Mouse (Mus musculus) heart, postnatal 14 days (tissue): Measurements from ENCODE around the gene Tex46. TPM values are rescaled to one million over a fixed set of nuclear protein-coding genes. Genes with fewer than 3 reads are reported as not detected.

Experiments used
- DNase-seq, 2 experiments: peaks; one replicate each; pipeline ENCODE4 v3.0.0; 2021 to 2022
- intact Hi-C: fragments of 180-260 bp; cut with DNase I; formaldehyde crosslinking; loops from one replicate; pipeline ENCODE4 v1.15.1; 2025
- long read RNA-seq, 2 experiments: library from polyadenylated mRNA; stranded (forward); transcript quantifications; one replicate each; pipeline ENCODE4 v2.0.0; 2021
- total RNA-seq, 2 experiments: library from RNA; stranded (reverse); gene quantifications; 2 replicates each; pipeline ENCODE4 v1.2.3; 2021

Gene Tex46
- total RNA-seq = not detected
- long read RNA-seq, experiment 1 = 0 reads
- long read RNA-seq, experiment 2 = 0 reads

GRCm38 (mm10) chr4:136610387-136610856, at the start of gene Tex46:
Gene Tex46 (plus strand): TSS chr4:136610437.
- intact Hi-C loops = no loop called here
- no peak for DNase-seq

GRCm38 (mm10) chr4:136562755-136563154, 47.5 kb upstream of the Tex46 start:
- intact Hi-C loops = no loop called here
- DNase-seq = no peak

- intact Hi-C loops = loop anchor here (5.0 kb wide), 1 partner anchor 449 kb away; no protein-coding TSS in a partner anchor
- no peak for DNase-seq
Measured at GRCm38 (mm10) chr4:136568629-136569028, 41.6 kb upstream of the Tex46 start.

- intact Hi-C loops = loop anchor here (5.0 kb wide), 1 partner anchor 447 kb away; no protein-coding TSS in a partner anchor
- DNase-seq = no peak
Measured at GRCm38 (mm10) chr4:136569998-136570397, 40.2 kb upstream of the Tex46 start.

- intact Hi-C loops = no loop called here
- no peak for DNase-seq
Measured at GRCm38 (mm10) chr4:136581885-136582284, 28.4 kb upstream of the Tex46 start.

- intact Hi-C loops = no loop called here
- DNase-seq = no peak
Measured at GRCm38 (mm10) chr4:136587221-136587827, 22.9 kb upstream of the Tex46 start.

- intact Hi-C loops = no loop called here
Measured at GRCm38 (mm10) chr4:136588003-136588402, 22.2 kb upstream of the Tex46 start.

GRCm38 (mm10) chr4:136592111-136592510, 18.1 kb upstream of the Tex46 start:
- DNase-seq = no peak
- intact Hi-C loops = no loop called here

More at GRCm38 (mm10) chr4:136588003-136588402, 22.2 kb upstream of the Tex46 start:
- DNase-seq = no peak

GRCm38 (mm10) chr4:136594006-136594405, 16.2 kb upstream of the Tex46 start:
- intact Hi-C loops = no loop called here

GRCm38 (mm10) chr4:136595221-136595620, 15.0 kb upstream of the Tex46 start:
- DNase-seq = no peak
- intact Hi-C loops = no loop called here

More at GRCm38 (mm10) chr4:136594006-136594405, 16.2 kb upstream of the Tex46 start:
- no peak for DNase-seq

- no peak for DNase-seq
- intact Hi-C loops = no loop called here
Measured at GRCm38 (mm10) chr4:136598268-136598876, 11.9 kb upstream of the Tex46 start.

GRCm38 (mm10) chr4:136599869-136600268, 10.4 kb upstream of the Tex46 start:
- intact Hi-C loops = loop anchor here (5.0 to 10.0 kb wide), 2 partner anchors 143 to 545 kb away; partner anchors contain the start of gene Rpl11
- DNase-seq = no peak

GRCm38 (mm10) chr4:136600536-136600935, 9.7 kb upstream of the Tex46 start:
- DNase-seq = no peak
- intact Hi-C loops = loop anchor here (5.0 to 10.0 kb wide), 2 partner anchors 143 to 546 kb away; partner anchors contain the start of gene Rpl11

- peak; percentile 63 to 71 for DNase-seq
- intact Hi-C loops = loop anchor here (5.0 to 10.0 kb wide), 2 partner anchors 144 to 547 kb away; partner anchors contain the start of gene Rpl11
Measured at GRCm38 (mm10) chr4:136601476-136601875, 8.8 kb upstream of the Tex46 start.

- peak in 1 of 2 experiments; percentile 48 for DNase-seq
- intact Hi-C loops = loop anchor here (5.0 to 10.0 kb wide), 2 partner anchors 145 to 547 kb away; partner anchors contain the start of gene Rpl11
Measured at GRCm38 (mm10) chr4:136602018-136602554, 8.2 kb upstream of the Tex46 start.

GRCm38 (mm10) chr4:136602568-136602967, 7.7 kb upstream of the Tex46 start, which contains the start of gene Kdm1a:
Gene Kdm1a (minus strand): TSS chr4:136602723.
- intact Hi-C loops = loop anchor here (5.0 to 10.0 kb wide), 2 partner anchors 145 to 548 kb away; partner anchors contain the start of gene Rpl11
- peak; percentile 97 to 98 for DNase-seq

- intact Hi-C loops = loop anchor here (10.0 kb wide), 1 partner anchor 551 kb away; the partner anchor contains the start of gene Rpl11
Measured at GRCm38 (mm10) chr4:136605756-136606485, 4.3 kb upstream of the Tex46 start.

GRCm38 (mm10) chr4:136613657-136614056, 3.4 kb downstream of the Tex46 start:
- no peak for DNase-seq
- intact Hi-C loops = no loop called here

More at GRCm38 (mm10) chr4:136605756-136606485, 4.3 kb upstream of the Tex46 start:
- no peak for DNase-seq

- intact Hi-C loops = loop anchor here (1.0 to 10.0 kb wide), 5 partner anchors 95 to 377 kb away; partner anchors contain the start of gene Tcea3
- peak; percentile 23 to 70 for DNase-seq
Measured at GRCm38 (mm10) chr4:136621336-136621735, 11.1 kb downstream of the Tex46 start.

GRCm38 (mm10) chr4:136621956-136622355, 11.7 kb downstream of the Tex46 start:
- intact Hi-C loops = loop anchor here (1.0 to 10.0 kb wide), 5 partner anchors 95 to 377 kb away; partner anchors contain the start of gene Tcea3
- DNase-seq = no peak
